Mouse (Mus musculus): ENCODE measurements at regions not wholly inside any gene's neighbourhood (a gene's known extent, or its start where the extent isn't known, plus 50 kb on each side); places are given as distances from the start of the nearest gene placed in this dataset.

- H3K4me2 ChIP-seq: no peak overlapping the region
- H3K27ac ChIP-seq: no peak overlapping the region
- no peak for ATAC-seq (ENCODE audit: low read depth)
- no peaks in the 10 kb centered on the region for H3K36me3 ChIP-seq
- no peak overlapping the region for H3K4me3 ChIP-seq (replicated peaks)
- H3K4me1 ChIP-seq (replicated peaks): no peaks in the 10 kb centered on the region
- H3K27me3 ChIP-seq: no peaks in the 10 kb centered on the region
- no peak for DNase-seq
- 64% methylated on average over 2 of the region's 2 CpGs for WGBS (ENCODE audit: insufficient replicate concordance)
- H3K9me3 ChIP-seq (replicated peaks): no peaks in the 10 kb centered on the region
- no peak overlapping the region for H3K9ac ChIP-seq
Observed at GRCm38 (mm10) chr1:42236466-42237010, 459.0 kb upstream of the Pou3f3 start.

GRCm38 (mm10) chr1:42238408-42238807, 457.2 kb upstream of the Pou3f3 start:
- DNase-seq (no peak), ATAC-seq (ENCODE audit: low read depth) (no peak)
- Histone ChIP-seq H3K4me2 (no peak overlapping the region), H3K36me3 (no peaks in the 10 kb centered on the region), H3K4me1 (replicated peaks) (no peaks in the 10 kb centered on the region), H3K27ac (no peak overlapping the region), H3K9ac (no peak overlapping the region), H3K27me3 (no peaks in the 10 kb centered on the region), H3K9me3 (replicated peaks) (no peaks in the 10 kb centered on the region), H3K4me3 (replicated peaks) (no peak overlapping the region)
- WGBS (ENCODE audit: insufficient replicate concordance): 57% methylated on average over 3 of the region's 3 CpGs

- H3K9ac ChIP-seq: no peak overlapping the region
- H3K9me3 ChIP-seq (replicated peaks): no peaks in the 10 kb centered on the region
- no peak overlapping the region for H3K27ac ChIP-seq
- no peak overlapping the region for H3K4me3 ChIP-seq (replicated peaks)
- H3K4me2 ChIP-seq: no peak overlapping the region
- no peaks in the 10 kb centered on the region for H3K27me3 ChIP-seq
- 53% methylated on average over 9 of the region's 9 CpGs for WGBS (ENCODE audit: insufficient replicate concordance)
- H3K36me3 ChIP-seq: no peaks in the 10 kb centered on the region
- ATAC-seq (ENCODE audit: low read depth) (no peak), DNase-seq (no peak)
- H3K4me1 ChIP-seq (replicated peaks): no peaks in the 10 kb centered on the region
Observed at GRCm38 (mm10) chr1:42241172-42241571, 454.4 kb upstream of the Pou3f3 start.

- H3K36me3 ChIP-seq: no peaks in the 10 kb centered on the region
- no peaks in the 10 kb centered on the region for H3K4me1 ChIP-seq (replicated peaks)
- DNase-seq: no peak
- no peaks in the 10 kb centered on the region for H3K9me3 ChIP-seq (replicated peaks)
- H3K4me3 ChIP-seq (replicated peaks): no peak overlapping the region
- H3K9ac ChIP-seq: no peak overlapping the region
- 63% methylated on average over 11 of the region's 11 CpGs for WGBS (ENCODE audit: insufficient replicate concordance)
- no peak for ATAC-seq (ENCODE audit: low read depth)
- H3K27me3 ChIP-seq: no peaks in the 10 kb centered on the region
- no peak overlapping the region for H3K4me2 ChIP-seq
- no peak overlapping the region for H3K27ac ChIP-seq
Observed at GRCm38 (mm10) chr1:42241601-42242220, 453.9 kb upstream of the Pou3f3 start.

GRCm38 (mm10) chr1:42242586-42243457, 452.7 kb upstream of the Pou3f3 start:
- H3K4me3 ChIP-seq (replicated peaks): no peak overlapping the region
- no peaks in the 10 kb centered on the region for H3K27me3 ChIP-seq
- H3K9ac ChIP-seq: no peak overlapping the region
- DNase-seq (no peak), ATAC-seq (ENCODE audit: low read depth) (no peak)
- H3K4me2 ChIP-seq: no peak overlapping the region
- no peaks in the 10 kb centered on the region for H3K36me3 ChIP-seq
- H3K4me1 ChIP-seq (replicated peaks): no peaks in the 10 kb centered on the region
- no peaks in the 10 kb centered on the region for H3K9me3 ChIP-seq (replicated peaks)
- WGBS (ENCODE audit: insufficient replicate concordance): 55% methylated on average over 15 of the region's 15 CpGs
- no peak overlapping the region for H3K27ac ChIP-seq

GRCm38 (mm10) chr1:42243458-42243855, 452.1 kb upstream of the Pou3f3 start:
- Histone ChIP-seq H3K36me3 (no peaks in the 10 kb centered on the region), H3K27ac (no peak overlapping the region), H3K4me2 (no peak overlapping the region), H3K4me1 (replicated peaks) (no peaks in the 10 kb centered on the region), H3K9me3 (replicated peaks) (no peaks in the 10 kb centered on the region), H3K9ac (no peak overlapping the region), H3K4me3 (replicated peaks) (no peak overlapping the region), H3K27me3 (no peaks in the 10 kb centered on the region)
- 40% methylated on average over 5 of the region's 5 CpGs for WGBS (ENCODE audit: insufficient replicate concordance)
- ATAC-seq (ENCODE audit: low read depth): no peak
- no peak for DNase-seq

GRCm38 (mm10) chr1:42243878-42244277, 451.7 kb upstream of the Pou3f3 start:
- H3K4me1 ChIP-seq (replicated peaks): no peaks in the 10 kb centered on the region
- no peaks in the 10 kb centered on the region for H3K9me3 ChIP-seq (replicated peaks)
- no peaks in the 10 kb centered on the region for H3K36me3 ChIP-seq
- no peaks in the 10 kb centered on the region for H3K27me3 ChIP-seq
- 23% methylated on average over 14 of the region's 14 CpGs for WGBS (ENCODE audit: insufficient replicate concordance)
- no peak overlapping the region for H3K9ac ChIP-seq
- ATAC-seq (ENCODE audit: low read depth) (no peak), DNase-seq (no peak)
- no peak overlapping the region for H3K4me3 ChIP-seq (replicated peaks)
- no peak overlapping the region for H3K4me2 ChIP-seq
- no peak overlapping the region for H3K27ac ChIP-seq

GRCm38 (mm10) chr1:42252386-42252785, 443.2 kb upstream of the Pou3f3 start:
- Histone ChIP-seq H3K27me3 (no peaks in the 10 kb centered on the region), H3K4me1 (replicated peaks) (no peaks in the 10 kb centered on the region), H3K36me3 (no peaks in the 10 kb centered on the region), H3K4me3 (replicated peaks) (no peak overlapping the region), H3K4me2 (no peak overlapping the region), H3K9me3 (replicated peaks) (no peaks in the 10 kb centered on the region), H3K27ac (no peak overlapping the region), H3K9ac (no peak overlapping the region)
- 76% methylated on average over 3 of the region's 3 CpGs for WGBS (ENCODE audit: insufficient replicate concordance)
- no peak for DNase-seq
- ATAC-seq (ENCODE audit: low read depth): no peak

- DNase-seq (no peak), ATAC-seq (ENCODE audit: low read depth) (no peak)
- H3K36me3 ChIP-seq: no peaks in the 10 kb centered on the region
- no peak overlapping the region for H3K27ac ChIP-seq
- no peaks in the 10 kb centered on the region for H3K4me1 ChIP-seq (replicated peaks)
- no peaks in the 10 kb centered on the region for H3K27me3 ChIP-seq
- 62% methylated on average over 3 of the region's 3 CpGs for WGBS (ENCODE audit: insufficient replicate concordance)
- H3K9ac ChIP-seq: no peak overlapping the region
- no peaks in the 10 kb centered on the region for H3K9me3 ChIP-seq (replicated peaks)
- H3K4me3 ChIP-seq (replicated peaks): no peak overlapping the region
- H3K4me2 ChIP-seq: no peak overlapping the region
Observed at GRCm38 (mm10) chr1:42253786-42254185, 441.8 kb upstream of the Pou3f3 start.

- Histone ChIP-seq H3K9me3 (replicated peaks) (no peaks in the 10 kb centered on the region), H3K4me2 (no peak overlapping the region), H3K4me3 (replicated peaks) (no peak overlapping the region), H3K36me3 (no peaks in the 10 kb centered on the region), H3K27ac (no peak overlapping the region), H3K4me1 (replicated peaks) (no peaks in the 10 kb centered on the region), H3K9ac (no peak overlapping the region), H3K27me3 (no peaks in the 10 kb centered on the region)
- DNase-seq (no peak), ATAC-seq (ENCODE audit: low read depth) (no peak)
- 71% methylated on average over 10 of the region's 10 CpGs for WGBS (ENCODE audit: insufficient replicate concordance)
Observed at GRCm38 (mm10) chr1:42256911-42257595, 438.5 kb upstream of the Pou3f3 start.

- Histone ChIP-seq H3K27ac (no peak overlapping the region), H3K4me2 (no peak overlapping the region), H3K4me1 (replicated peaks) (no peaks in the 10 kb centered on the region), H3K4me3 (replicated peaks) (no peak overlapping the region), H3K9me3 (replicated peaks) (no peaks in the 10 kb centered on the region), H3K9ac (no peak overlapping the region), H3K27me3 (no peaks in the 10 kb centered on the region), H3K36me3 (no peaks in the 10 kb centered on the region)
- DNase-seq (no peak), ATAC-seq (ENCODE audit: low read depth) (no peak)
- 60% methylated on average over 19 of the region's 19 CpGs for WGBS (ENCODE audit: insufficient replicate concordance)
Observed at GRCm38 (mm10) chr1:42257801-42258593, 437.6 kb upstream of the Pou3f3 start.

Data from liver, embryonic 13.5 days (tissue).